Mouse (Mus musculus) CH12.LX (cell line): Measurements from ENCODE around the gene Ddx28. TPM values are rescaled to one million over a fixed set of nuclear protein-coding genes. Genes with fewer than 3 reads are reported as not detected.

Experiments
- DNase-seq: peaks from one replicate; pipeline ENCODE4 v3.0.0-alpha.2; 2013; ENCODE audit errors: extremely low read depth
- H3K27ac ChIP-seq: 2 replicates; pipeline ENCODE4 v1.5.1; 2012; ENCODE audit warnings: low read depth, mild to moderate bottlenecking, control low read depth, moderate library complexity; ENCODE audit not compliant: insufficient read depth
- H3K27me3 ChIP-seq: replicated peaks from 2 replicates; pipeline ENCODE3; 2012; ENCODE audit warnings: inconsistent platforms
- H3K36me3 ChIP-seq, 2 experiments: replicated peaks in 1 of 2; 2 replicates each; pipeline versions ENCODE3 to v1.6.1; 2012; ENCODE audit warnings: inconsistent platforms in 1 of 2, low read length in 1 of 2, mild to moderate bottlenecking in 1 of 2, mixed read lengths in 1 of 2, moderate library complexity in 1 of 2; ENCODE audit not compliant: control insufficient read depth in 1 of 2, insufficient read depth in 1 of 2
- H3K4me1 ChIP-seq, 2 experiments: 2 replicates each; pipeline ENCODE4 v1.6.1; 2012; ENCODE audit warnings: inconsistent platforms in 1 of 2, moderate library complexity in 1 of 2; ENCODE audit not compliant: insufficient read depth in 2 of 2, control insufficient read depth in 1 of 2
- H3K4me2 ChIP-seq: 2 replicates; pipeline ENCODE4 v1.6.1; 2012; ENCODE audit warnings: low read depth, mild to moderate bottlenecking, control low read depth; ENCODE audit not compliant: poor library complexity, insufficient read depth, severe bottlenecking
- H3K4me3 ChIP-seq, 3 experiments: fragments of 150-350 bp in 1 of 3; sonication (generic) in 1 of 3; replicated peaks in 1 of 3; 2 replicates each; pipeline versions ENCODE3 to v1.5.1; 2011 to 2012; ENCODE audit warnings: low read depth in 2 of 3, low read length in 2 of 3, mild to moderate bottlenecking in 2 of 3, moderate library complexity in 2 of 3, control low read depth in 1 of 3, improper control_type of control experiment in 1 of 3, inconsistent platforms in 1 of 3, mixed read lengths in 1 of 3; ENCODE audit not compliant: poor library complexity in 1 of 3
- H3K79me2 ChIP-seq: replicated peaks from 2 replicates; pipeline ENCODE4 v1.6.1; 2012; ENCODE audit warnings: mild to moderate bottlenecking, moderate library complexity; ENCODE audit not compliant: control insufficient read depth, poor library complexity, insufficient read depth, severe bottlenecking; ENCODE audit errors: extremely low read depth
- H3K9ac ChIP-seq: 2 replicates; pipeline ENCODE4 v1.6.1; 2012; ENCODE audit warnings: low read depth, mild to moderate bottlenecking, control low read depth, moderate library complexity; ENCODE audit not compliant: insufficient read depth
- H3K9me3 ChIP-seq: replicated peaks from 2 replicates; pipeline ENCODE3; 2012; ENCODE audit warnings: low read length, inconsistent platforms, mixed read lengths
- BHLHE40 ChIP-seq: IDR thresholded peaks from 2 replicates; pipeline ENCODE4 v1.6.1; 2011; ENCODE audit warnings: mild to moderate bottlenecking, low read depth, low read length, improper control_type of control experiment
- CHD1 ChIP-seq: IDR thresholded peaks from 2 replicates; pipeline ENCODE4 v1.6.1; 2012; ENCODE audit warnings: low read depth, low read length, improper control_type of control experiment, inconsistent platforms
- CHD2 ChIP-seq: IDR thresholded peaks from 2 replicates; pipeline ENCODE4 v1.6.1; 2011; ENCODE audit warnings: low read length, improper control_type of control experiment
- CTCF ChIP-seq, 2 experiments: IDR thresholded peaks in 1 of 2; conservative IDR thresholded peaks in 1 of 2; 2 replicates each; pipeline ENCODE4 v1.5.1; 2011 to 2012; ENCODE audit warnings: low read depth in 2 of 2, low read length in 2 of 2, improper control_type of control experiment in 1 of 2, inconsistent platforms in 1 of 2, mild to moderate bottlenecking in 1 of 2, moderate library complexity in 1 of 2
- E2F4 ChIP-seq: IDR thresholded peaks from 2 replicates; pipeline ENCODE4 v1.6.1; 2011; ENCODE audit warnings: low read depth, low read length, improper control_type of control experiment; ENCODE audit not compliant: insufficient replicate concordance
- ELF1 ChIP-seq: IDR thresholded peaks from 2 replicates; pipeline ENCODE4 v1.6.1; 2014; ENCODE audit warnings: low read depth, mild to moderate bottlenecking, inconsistent platforms, low read length, improper control_type of control experiment
- EP300 ChIP-seq: IDR thresholded peaks from 2 replicates; pipeline ENCODE4 v1.6.1; 2011; ENCODE audit warnings: low read length, improper control_type of control experiment
- ETS1 ChIP-seq: conservative IDR thresholded peaks from 2 replicates; pipeline ENCODE4 v1.6.1; 2012; ENCODE audit warnings: low read depth, mild to moderate bottlenecking, inconsistent platforms, low read length, improper control_type of control experiment, moderate library complexity
- GABPA ChIP-seq: IDR thresholded peaks from 2 replicates; pipeline ENCODE4 v1.6.1; 2012; ENCODE audit warnings: low read depth, low read length, improper control_type of control experiment, inconsistent platforms; ENCODE audit not compliant: insufficient replicate concordance
- HCFC1 ChIP-seq: IDR thresholded peaks from 2 replicates; pipeline ENCODE4 v1.6.1; 2012; ENCODE audit warnings: low read depth, mild to moderate bottlenecking, inconsistent platforms, low read length, improper control_type of control experiment
- IRF4 ChIP-seq: IDR thresholded peaks from 2 replicates; pipeline ENCODE4 v1.6.1; 2014; ENCODE audit warnings: low read depth, mild to moderate bottlenecking, inconsistent platforms, low read length, improper control_type of control experiment
- JUN ChIP-seq: IDR thresholded peaks from 2 replicates; pipeline ENCODE4 v1.6.1; 2011; ENCODE audit warnings: low read depth, mild to moderate bottlenecking, low read length, improper control_type of control experiment, moderate library complexity; ENCODE audit not compliant: insufficient read depth
- JUND ChIP-seq: conservative IDR thresholded peaks from 2 replicates; pipeline ENCODE4 v1.6.1; 2011; ENCODE audit warnings: low read depth, low read length, improper control_type of control experiment
- KAT2A ChIP-seq: IDR thresholded peaks from 2 replicates; pipeline ENCODE4 v1.6.1; 2012; ENCODE audit warnings: low read length, improper control_type of control experiment, inconsistent platforms; ENCODE audit not compliant: insufficient replicate concordance
- MAFK ChIP-seq: IDR thresholded peaks from 2 replicates; pipeline ENCODE4 v1.6.1; 2011; ENCODE audit warnings: low read length, improper control_type of control experiment; ENCODE audit not compliant: insufficient replicate concordance
- MAX ChIP-seq: IDR thresholded peaks from 2 replicates; pipeline ENCODE4 v1.6.1; 2011; ENCODE audit warnings: low read length, improper control_type of control experiment
- MAZ ChIP-seq: IDR thresholded peaks from 2 replicates; pipeline ENCODE4 v1.6.1; 2012; ENCODE audit warnings: low read depth, mild to moderate bottlenecking, inconsistent platforms, low read length, improper control_type of control experiment, moderate library complexity
- MEF2A ChIP-seq: IDR thresholded peaks from 2 replicates; pipeline ENCODE4 v1.6.1; 2014; ENCODE audit warnings: low read depth, mild to moderate bottlenecking, inconsistent platforms, low read length, improper control_type of control experiment, borderline replicate concordance
- MXI1 ChIP-seq: IDR thresholded peaks from 2 replicates; pipeline ENCODE4 v1.6.1; 2011; ENCODE audit warnings: mild to moderate bottlenecking, low read depth, low read length, improper control_type of control experiment
- MYC ChIP-seq: IDR thresholded peaks from 2 replicates; pipeline ENCODE4 v1.6.1; 2011; ENCODE audit warnings: low read depth, mild to moderate bottlenecking, improper control_type of control experiment, low read length
- NELFE ChIP-seq: IDR thresholded peaks from 2 replicates; pipeline ENCODE4 v1.6.1; 2011; ENCODE audit warnings: low read depth, low read length, improper control_type of control experiment
- NRF1 ChIP-seq: IDR thresholded peaks from 2 replicates; pipeline ENCODE4 v1.6.1; 2014; ENCODE audit warnings: low read depth, mild to moderate bottlenecking, inconsistent platforms, low read length, improper control_type of control experiment, moderate library complexity
- PAX5 ChIP-seq: IDR thresholded peaks from 2 replicates; pipeline ENCODE4 v1.6.1; 2012; ENCODE audit warnings: low read length, inconsistent platforms, mixed read lengths
- POLR2A ChIP-seq: IDR thresholded peaks from 2 replicates; pipeline ENCODE4 v1.6.1; 2011; ENCODE audit warnings: low read depth, mild to moderate bottlenecking, improper control_type of control experiment, low read length
- POLR2AphosphoS2 ChIP-seq: IDR thresholded peaks from 2 replicates; pipeline ENCODE4 v1.6.1; 2011; ENCODE audit warnings: low read depth, low read length, improper control_type of control experiment
- RAD21 ChIP-seq: IDR thresholded peaks from 2 replicates; pipeline ENCODE4 v1.6.1; 2011; ENCODE audit warnings: low read depth, mild to moderate bottlenecking, low read length, improper control_type of control experiment, moderate library complexity
- RCOR1 ChIP-seq: conservative IDR thresholded peaks from 2 replicates; pipeline ENCODE4 v1.6.1; 2012; ENCODE audit warnings: low read depth, mild to moderate bottlenecking, inconsistent platforms, low read length, improper control_type of control experiment
- SIN3A ChIP-seq: IDR thresholded peaks from 2 replicates; pipeline ENCODE4 v1.6.1; 2012; ENCODE audit warnings: low read length, improper control_type of control experiment, inconsistent platforms
- SMC3 ChIP-seq: IDR thresholded peaks from 2 replicates; pipeline ENCODE4 v1.6.1; 2011; ENCODE audit warnings: low read depth, low read length, improper control_type of control experiment
- TBP ChIP-seq: conservative IDR thresholded peaks from 2 replicates; pipeline ENCODE4 v1.6.1; 2011; ENCODE audit warnings: low read depth, low read length, improper control_type of control experiment
- TCF12 ChIP-seq: IDR thresholded peaks from 2 replicates; pipeline ENCODE4 v1.6.1; 2014; ENCODE audit warnings: low read depth, mild to moderate bottlenecking, inconsistent platforms, low read length, improper control_type of control experiment
- UBTF ChIP-seq: IDR thresholded peaks from 2 replicates; pipeline ENCODE4 v1.6.1; 2012; ENCODE audit warnings: low read depth, mild to moderate bottlenecking, inconsistent platforms, low read length, improper control_type of control experiment, moderate library complexity
- USF1 ChIP-seq: IDR thresholded peaks from 2 replicates; pipeline ENCODE4 v1.6.1; 2014; ENCODE audit warnings: low read depth, mild to moderate bottlenecking, inconsistent platforms, low read length, improper control_type of control experiment
- USF2 ChIP-seq: conservative IDR thresholded peaks from 2 replicates; pipeline ENCODE4 v1.6.1; 2011; ENCODE audit warnings: low read depth, low read length, improper control_type of control experiment
- ZC3H11A ChIP-seq: IDR thresholded peaks from 2 replicates; pipeline ENCODE4 v1.6.1; 2012; ENCODE audit warnings: low read depth, mild to moderate bottlenecking, inconsistent platforms, low read length, improper control_type of control experiment
- ZKSCAN1 ChIP-seq: IDR thresholded peaks from 2 replicates; pipeline ENCODE4 v1.6.1; 2012; ENCODE audit warnings: low read depth, inconsistent platforms, low read length, improper control_type of control experiment, borderline replicate concordance
- ZMIZ1 ChIP-seq: IDR thresholded peaks from 2 replicates; pipeline ENCODE4 v1.6.1; 2012; ENCODE audit warnings: low read depth, mild to moderate bottlenecking, inconsistent platforms, low read length, improper control_type of control experiment
- ZNF384 ChIP-seq: IDR thresholded peaks from 2 replicates; pipeline ENCODE4 v1.6.1; 2012; ENCODE audit warnings: low read depth, low read length, improper control_type of control experiment, inconsistent platforms
- dilution Hi-C: fragments of 300-500 bp; cut with MboI; formaldehyde crosslinking; loops from 2 replicates; pipeline ENCODE4 v1.14.3; 2020; ENCODE audit warnings: low sequenced_read_pairs; ENCODE audit not compliant: extremely low pct_unique_long_range_greater_than_20kb, extremely low pct_ligation_motif_present
- in situ Hi-C: fragments of 300-500 bp; cut with MboI; formaldehyde crosslinking; loops from 3 replicates; pipeline ENCODE4 v1.14.3; 2019; ENCODE audit warnings: low sequenced_read_pairs, low pct_ligation_motif_present, low pct_unique_long_range_greater_than_20kb, mixed read lengths
- polyA plus RNA-seq: library from polyadenylated mRNA; unstranded; fragments of >175 nt; gene quantifications from 2 replicates; pipeline ENCODE4 v1.2.1, GENCODE M21; 2012; ENCODE audit warnings: low read depth; ENCODE audit not compliant: insufficient read length
- total RNA-seq, 2 experiments: library from RNA; depleted of rRNA; stranded (reverse); fragments of 300-350 nt in 1 of 2; fragments of >200 nt in 1 of 2; gene quantifications; 2 replicates each; pipeline ENCODE4 v1.2.3; 2012 to 2014

Gene Ddx28
- total and polyA plus RNA-seq, 3 experiments = 15.5 to 21.8 (median 19.8) TPM

GRCm38 (mm10) chr8:106056455-106056982 is 44.8 kb upstream of the Ddx28 start:
- Histone ChIP-seq H3K9ac (peak overlapping the region; percentile 95), H3K27ac (peak overlapping the region; percentile 95), H3K4me2 (peak overlapping the region; percentile 79), H3K4me3 (peak overlapping the region; percentile 44 to 60 (median 53)), H3K4me1 (peaks cover 14 to 29% of the 10 kb centered on the region in 2 experiments), H3K9me3 (no peaks in the 10 kb centered on the region), H3K79me2 (peaks cover 51% of the 10 kb centered on the region), H3K27me3 (no peaks in the 10 kb centered on the region), H3K36me3 (peaks cover 0 to 13% of the 10 kb centered on the region in 2 experiments)
- DNase-seq = no peak
- TF ChIP-seq CHD1 = peak; percentile 73; the same call in 1 of the 2 replicates
- TF ChIP-seq UBTF = no peak
- 0 out of 2 replicates have a peak, but pooled peaks have one; percentile 30 for TF ChIP-seq POLR2A
- no peak for TF ChIP-seq MAFK
- no peak for TF ChIP-seq MXI1
- TF ChIP-seq CTCF (conservative IDR thresholded peaks at IDR 0.05 in 1 of 2, IDR thresholded peaks at IDR 0.05 in 1 of 2; ENCODE audit: low read depth in 2 of 2, low read length in 2 of 2) = no peak
- TF ChIP-seq KAT2A = no peak
- peak; percentile 59; the same call in 1 of the 2 replicates for TF ChIP-seq SIN3A
- no peak for TF ChIP-seq RAD21
- TF ChIP-seq E2F4 = no peak
- TF ChIP-seq JUN = no peak
- no peak for TF ChIP-seq HCFC1
- peak; percentile 34; the same call in 1 of the 2 replicates for TF ChIP-seq CHD2
- TF ChIP-seq MAZ = 0 out of 2 replicates have a peak, but pooled peaks have one; percentile 41
- TF ChIP-seq TCF12 = peak; percentile 42; the same call in 1 of the 2 replicates
- TF ChIP-seq GABPA = no peak
- no peak for TF ChIP-seq ZKSCAN1
- TF ChIP-seq IRF4 = 0 out of 2 replicates have a peak, but pooled peaks have one; percentile 19
- no peak for TF ChIP-seq USF1
- TF ChIP-seq ZMIZ1 = no peak
- TF ChIP-seq ETS1 = no peak
- no peak for TF ChIP-seq NELFE
- no peak for TF ChIP-seq RCOR1
- peak; percentile 35; the same call in 1 of the 2 replicates for TF ChIP-seq ELF1
- TF ChIP-seq EP300 = 0 out of 2 replicates have a peak, but pooled peaks have one; percentile 18
- TF ChIP-seq MEF2A = 0 out of 2 replicates have a peak, but pooled peaks have one; percentile 21
- 0 out of 2 replicates have a peak, but pooled peaks have one; percentile 24 for TF ChIP-seq MAX
- TF ChIP-seq NRF1 = no peak
- no peak for TF ChIP-seq TBP
- no peak for TF ChIP-seq MYC
- no peak for TF ChIP-seq SMC3
- no peak for TF ChIP-seq PAX5
- no peak for TF ChIP-seq ZC3H11A
- TF ChIP-seq BHLHE40 = no peak
- no peak for TF ChIP-seq POLR2AphosphoS2
- no peak for TF ChIP-seq ZNF384
- TF ChIP-seq USF2 = no peak
- no peak for TF ChIP-seq JUND
- dilution Hi-C loops (no loop called here), in situ Hi-C loops (no loop called here)
